Comparison of ENCODE assay signal across 8 mouse cellular contexts in the genomic region with DNA sequence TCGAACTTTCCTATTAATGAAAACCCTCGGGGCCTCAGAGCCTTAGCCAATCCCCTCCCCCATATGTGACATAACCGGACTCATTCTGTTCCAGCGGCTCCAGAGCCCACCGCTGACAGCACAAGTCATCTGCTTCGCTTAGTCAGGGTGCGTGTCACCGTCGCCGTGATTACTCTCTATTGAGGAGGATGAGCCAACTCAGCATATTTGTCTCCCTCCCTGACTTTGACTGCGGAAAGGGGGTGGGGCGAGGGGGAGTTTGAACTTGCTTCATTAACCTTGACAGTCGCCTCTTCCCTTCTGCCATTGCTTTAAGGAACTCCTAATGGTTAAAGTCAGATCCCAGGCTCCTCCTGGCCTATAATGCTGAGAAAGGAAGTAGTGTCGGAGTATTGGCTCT. TPM values are rescaled to one million over a fixed set of nuclear protein-coding genes. Genes with fewer than 3 reads are reported as not detected.
DNase-seq lines count a peak whose midpoint lies in the region; ATAC-seq and TF ChIP-seq lines count a peak whose summit lies in the region.

No protein-coding gene starts in this region.

- H3K9ac ChIP-seq in forebrain, postnatal 0 days, result no peak overlapping the region
- H3K9ac ChIP-seq in limb, embryonic 12.5 days (replicated peaks), result no peak overlapping the region
- no peak overlapping the region for H3K9ac ChIP-seq in neural tube, embryonic 12.5 days

- no peaks in the 10 kb centered on the region for H3K27me3 ChIP-seq in forebrain, postnatal 0 days (ENCODE audit: insufficient read depth, low read length)
- H3K27me3 ChIP-seq in limb, embryonic 12.5 days, result peaks cover 10% of the 10 kb centered on the region; the same call in 1 of the 2 replicates
- no peaks in the 10 kb centered on the region for H3K27me3 ChIP-seq in neural tube, embryonic 12.5 days (replicated peaks)

- no peaks in the 10 kb centered on the region for H3K36me3 ChIP-seq in forebrain, postnatal 0 days (ENCODE audit: insufficient read depth)
- no peaks in the 10 kb centered on the region for H3K36me3 ChIP-seq in limb, embryonic 12.5 days
- H3K36me3 ChIP-seq in neural tube, embryonic 12.5 days, result no peaks in the 10 kb centered on the region

- H3K9me3 ChIP-seq in forebrain, postnatal 0 days (ENCODE audit: low read length), result no peaks in the 10 kb centered on the region
- no peaks in the 10 kb centered on the region for H3K9me3 ChIP-seq in limb, embryonic 12.5 days
- no peaks in the 10 kb centered on the region for H3K9me3 ChIP-seq in neural tube, embryonic 12.5 days

- no peaks in the 10 kb centered on the region; the same call in 1 of the 2 replicates for H3K4me1 ChIP-seq in forebrain, postnatal 0 days (ENCODE audit: insufficient read depth)
- peaks cover 11% of the 10 kb centered on the region for H3K4me1 ChIP-seq in limb, embryonic 12.5 days (replicated peaks)
- H3K4me1 ChIP-seq in neural tube, embryonic 12.5 days, result no peaks in the 10 kb centered on the region

- H3K27ac ChIP-seq in forebrain, postnatal 0 days (ENCODE audit: low read depth, low read length), result no peak overlapping the region
- H3K27ac ChIP-seq in limb, embryonic 12.5 days, result no peak overlapping the region
- H3K27ac ChIP-seq in neural tube, embryonic 12.5 days, result no peak overlapping the region

- WGBS in forebrain, postnatal 0 days, result 11% methylated on average over 14 of the region's 14 CpGs
- 24% methylated on average over 14 of the region's 14 CpGs for WGBS in limb, embryonic 12.5 days
- WGBS in neural tube, embryonic 12.5 days, result 25% methylated on average over 14 of the region's 14 CpGs

- no peak for ATAC-seq in forebrain, postnatal 0 days
- ATAC-seq in limb, embryonic 12.5 days (ENCODE audit: insufficient number of reproducible peaks, insufficient read depth, low FRiP score, low TSS enrichment, low read depth), result no peak
- no peak for ATAC-seq in neural tube, embryonic 12.5 days (ENCODE audit: low FRiP score, low read depth)

- TF ChIP-seq CTCF in forebrain, postnatal 0 days (IDR thresholded peaks at IDR 0.05; ENCODE audit: low read depth), result no peak

- H3K4me3 ChIP-seq in forebrain, postnatal 0 days (ENCODE audit: low read depth, low read length), result no peak overlapping the region
- 0 out of 2 replicates have a peak overlapping the region, but pooled peaks have one; percentile 6 for H3K4me3 ChIP-seq in limb, embryonic 12.5 days (replicated peaks)
- H3K4me3 ChIP-seq in neural tube, embryonic 12.5 days, result no peak overlapping the region

- H3K4me2 ChIP-seq in forebrain, postnatal 0 days (ENCODE audit: low read depth), result peak overlapping the region; percentile 25
- peak overlapping the region; percentile 45 for H3K4me2 ChIP-seq in limb, embryonic 12.5 days
- peak overlapping the region; percentile 33 for H3K4me2 ChIP-seq in neural tube, embryonic 12.5 days (replicated peaks)

- DNase-seq in cerebellum, postnatal 10 days, result peak; percentile 57 to 60
- no peak for DNase-seq in cerebellum, adult 11-12 months
- DNase-seq in T-cell, adult 2 months (ENCODE audit: low spot score), result peak; percentile 22
- DNase-seq in forebrain, postnatal 0 days, result no peak
- DNase-seq in ovary, postnatal 36 days (ENCODE audit: low spot score), result no peak
- no peak for DNase-seq in urinary bladder, postnatal 14 days (ENCODE audit: low spot score)

RNA-seq across cellular contexts. Expression of a gene that starts 14.8 kb away (rescaled TPM):
- total RNA-seq in forebrain, postnatal 0 days (2014; rRNA removed), result 30.9 and 37.6 TPM in 2 replicates
- 6.1 and 6.3 TPM in 2 replicates for polyA plus RNA-seq in forebrain, postnatal 0 days (2015; fragmentation: Nextera tagmentation; extraction: Ambion mirVana)
- 12.7 and 13.7 TPM in 2 replicates for polyA plus RNA-seq in limb, embryonic 12.5 days (2016; fragmentation: Nextera tagmentation; extraction: Ambion mirVana)
- 11.7 and 12.4 TPM in 2 replicates for polyA plus RNA-seq in neural tube, embryonic 12.5 days (2016; fragmentation: Nextera tagmentation; extraction: Ambion mirVana)

Comparison
In these comparisons a context has a peak if more than half of its experiments do, and no peak if none do; other contexts are left out.
1. DNase-seq: peak in cerebellum, postnatal 10 days (2 of 2) and T-cell, adult 2 months (single experiment); none in cerebellum, adult 11-12 months (single experiment), forebrain, postnatal 0 days (single experiment), ovary, postnatal 36 days (single experiment) and urinary bladder, postnatal 14 days (single experiment).
2. Peak in every context shown above with its lines, with median percentiles within 50 percentile points of each other: H3K4me2 ChIP-seq.